Mouse (Mus musculus): ENCODE measurements around the gene Pygo1. TPM values are rescaled to one million over a fixed set of nuclear protein-coding genes. Genes with fewer than 3 reads are reported as not detected.
A peak's percentile ranks its signal among the peaks of the same experiment; 100 is the strongest.

Gene Pygo1
- polyA plus RNA-seq, 1 experiment, result 0.18 TPM

GRCm38 (mm10) chr9:72969874-72970273 lies 44.4 kb downstream of the Pygo1 start:
- Histone ChIP-seq H3K27me3 (ENCODE audit: control insufficient read depth, insufficient read depth, low read length) (no peaks in the 10 kb centered on the region), H3K36me3 (ENCODE audit: control insufficient read depth, insufficient read depth, low read length) (no peaks in the 10 kb centered on the region), H3K4me1 (ENCODE audit: control insufficient read depth, insufficient read depth, insufficient read length) (peaks cover 2% of the 10 kb centered on the region; the same call in 1 of the 2 replicates), H3K27ac (ENCODE audit: insufficient read depth, low read length) (no peak overlapping the region), H3K4me3 (ENCODE audit: extremely low read depth, insufficient read depth, insufficient read length) (no peak overlapping the region)
- no peak for TF ChIP-seq CTCF (IDR thresholded peaks at IDR 0.05; ENCODE audit: extremely low read depth, insufficient read depth, insufficient read length, insufficient replicate concordance)
- no peak for TF ChIP-seq POLR2A (IDR thresholded peaks at IDR 0.05; ENCODE audit: low read depth, low read length)
- 51% methylated on average over 7 of the region's 7 CpGs for WGBS
- DNase-seq (ENCODE audit: low read depth in 1 of 2, low spot score in 2 of 2), result peak in 1 of 2 experiments; percentile 60

DNA sequence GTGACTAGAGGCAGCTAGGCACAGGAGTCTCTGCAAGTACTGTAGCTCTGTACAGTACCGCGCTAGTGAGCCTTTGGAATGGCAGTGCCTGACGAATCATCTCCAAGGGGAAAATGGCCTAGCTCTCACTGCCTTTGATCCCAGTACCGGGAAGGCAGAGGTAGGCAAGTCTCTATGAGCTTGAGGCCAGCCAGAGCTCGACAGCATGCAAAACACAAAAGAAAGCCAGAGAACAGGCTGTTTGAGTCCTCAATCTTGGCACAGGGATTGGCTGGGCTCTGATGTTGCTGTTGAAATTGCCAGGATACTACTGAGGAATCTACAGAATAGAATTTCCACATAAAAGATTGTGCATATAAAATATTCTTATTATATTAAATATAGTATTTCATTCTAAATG lies 47.0 kb downstream of the Pygo1 start:
- DNase-seq (ENCODE audit: low read depth in 1 of 2, low spot score in 2 of 2), result no peak
- no peaks in the 10 kb centered on the region for H3K27me3 ChIP-seq (ENCODE audit: control insufficient read depth, insufficient read depth, low read length)
- WGBS, result 93% methylated on average over 5 of the region's 5 CpGs
- no peaks in the 10 kb centered on the region for H3K36me3 ChIP-seq (ENCODE audit: control insufficient read depth, insufficient read depth, low read length)
- TF ChIP-seq POLR2A (IDR thresholded peaks at IDR 0.05; ENCODE audit: low read depth, low read length) (no peak), CTCF (IDR thresholded peaks at IDR 0.05; ENCODE audit: extremely low read depth, insufficient read depth, insufficient read length, insufficient replicate concordance) (no peak)
- H3K27ac ChIP-seq (ENCODE audit: insufficient read depth, low read length), result no peak overlapping the region
- peaks cover 2% of the 10 kb centered on the region; the same call in 1 of the 2 replicates for H3K4me1 ChIP-seq (ENCODE audit: control insufficient read depth, insufficient read depth, insufficient read length)
- H3K4me3 ChIP-seq (ENCODE audit: extremely low read depth, insufficient read depth, insufficient read length), result no peak overlapping the region

- Histone ChIP-seq H3K27ac (ENCODE audit: insufficient read depth, low read length) (no peak overlapping the region), H3K4me3 (ENCODE audit: extremely low read depth, insufficient read depth, insufficient read length) (no peak overlapping the region), H3K4me1 (ENCODE audit: control insufficient read depth, insufficient read depth, insufficient read length) (peaks cover 2% of the 10 kb centered on the region; the same call in 1 of the 2 replicates), H3K36me3 (ENCODE audit: control insufficient read depth, insufficient read depth, low read length) (no peaks in the 10 kb centered on the region), H3K27me3 (ENCODE audit: control insufficient read depth, insufficient read depth, low read length) (no peaks in the 10 kb centered on the region)
- TF ChIP-seq CTCF (IDR thresholded peaks at IDR 0.05; ENCODE audit: extremely low read depth, insufficient read depth, insufficient read length, insufficient replicate concordance), result no peak
- TF ChIP-seq POLR2A (IDR thresholded peaks at IDR 0.05; ENCODE audit: low read depth, low read length), result no peak
- DNase-seq (ENCODE audit: low read depth in 1 of 2, low spot score in 2 of 2), result no peak
Observed at GRCm38 (mm10) chr9:72972984-72973383, 47.5 kb downstream of the Pygo1 start.

GRCm38 (mm10) chr9:72974734-72975133 lies 49.3 kb downstream of the Pygo1 start:
- WGBS, result 79% methylated on average over 5 of the region's 5 CpGs
- Histone ChIP-seq H3K36me3 (ENCODE audit: control insufficient read depth, insufficient read depth, low read length) (no peaks in the 10 kb centered on the region), H3K27me3 (ENCODE audit: control insufficient read depth, insufficient read depth, low read length) (no peaks in the 10 kb centered on the region), H3K4me3 (ENCODE audit: extremely low read depth, insufficient read depth, insufficient read length) (no peak overlapping the region), H3K27ac (ENCODE audit: insufficient read depth, low read length) (no peak overlapping the region), H3K4me1 (ENCODE audit: control insufficient read depth, insufficient read depth, insufficient read length) (no peaks in the 10 kb centered on the region)
- TF ChIP-seq POLR2A (IDR thresholded peaks at IDR 0.05; ENCODE audit: low read depth, low read length) (no peak), CTCF (IDR thresholded peaks at IDR 0.05; ENCODE audit: extremely low read depth, insufficient read depth, insufficient read length, insufficient replicate concordance) (no peak)
- no peak for DNase-seq (ENCODE audit: low read depth in 1 of 2, low spot score in 2 of 2)

DNA sequence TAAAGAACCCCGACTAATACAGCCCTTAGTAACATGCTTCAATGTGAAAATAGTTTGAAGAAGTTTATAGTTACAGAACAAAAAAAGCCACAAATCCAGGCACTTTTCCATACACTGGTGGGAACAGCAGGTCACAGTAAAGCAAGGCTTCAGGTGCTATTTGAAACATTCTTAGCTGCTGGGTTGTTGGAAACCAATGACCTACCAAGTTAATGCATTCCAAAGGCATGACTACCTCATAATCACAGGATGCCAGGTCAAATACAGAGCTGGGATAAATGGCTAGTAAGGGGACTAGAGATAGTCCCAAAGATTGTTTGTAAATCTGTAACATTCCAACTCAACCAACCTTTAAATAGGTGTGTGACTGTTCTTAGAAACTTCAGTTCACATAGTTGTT lies 49.8 kb downstream of the Pygo1 start:
- Histone ChIP-seq H3K4me3 (ENCODE audit: extremely low read depth, insufficient read depth, insufficient read length) (no peak overlapping the region), H3K27ac (ENCODE audit: insufficient read depth, low read length) (no peak overlapping the region), H3K36me3 (ENCODE audit: control insufficient read depth, insufficient read depth, low read length) (no peaks in the 10 kb centered on the region), H3K27me3 (ENCODE audit: control insufficient read depth, insufficient read depth, low read length) (no peaks in the 10 kb centered on the region), H3K4me1 (ENCODE audit: control insufficient read depth, insufficient read depth, insufficient read length) (no peaks in the 10 kb centered on the region)
- TF ChIP-seq POLR2A (IDR thresholded peaks at IDR 0.05; ENCODE audit: low read depth, low read length) (no peak), CTCF (IDR thresholded peaks at IDR 0.05; ENCODE audit: extremely low read depth, insufficient read depth, insufficient read length, insufficient replicate concordance) (no peak)
- no peak for DNase-seq (ENCODE audit: low read depth in 1 of 2, low spot score in 2 of 2)
- 92% methylated on average over 1 of the region's 1 CpGs for WGBS

GRCm38 (mm10) chr9:72983066-72983465 lies 57.6 kb downstream of the Pygo1 start:
- H3K36me3 ChIP-seq (ENCODE audit: control insufficient read depth, insufficient read depth, low read length), result no peaks in the 10 kb centered on the region
- H3K27ac ChIP-seq (ENCODE audit: insufficient read depth, low read length), result no peak overlapping the region
- no peak for TF ChIP-seq CTCF (IDR thresholded peaks at IDR 0.05; ENCODE audit: extremely low read depth, insufficient read depth, insufficient read length, insufficient replicate concordance)
- TF ChIP-seq POLR2A (IDR thresholded peaks at IDR 0.05; ENCODE audit: low read depth, low read length), result no peak
- H3K4me3 ChIP-seq (ENCODE audit: extremely low read depth, insufficient read depth, insufficient read length), result no peak overlapping the region
- no peaks in the 10 kb centered on the region for H3K27me3 ChIP-seq (ENCODE audit: control insufficient read depth, insufficient read depth, low read length)
- 72% methylated on average over 2 of the region's 2 CpGs for WGBS
- no peak for DNase-seq (ENCODE audit: low read depth in 1 of 2, low spot score in 2 of 2)
- H3K4me1 ChIP-seq (ENCODE audit: control insufficient read depth, insufficient read depth, insufficient read length), result no peaks in the 10 kb centered on the region; the same call in 1 of the 2 replicates

DNA sequence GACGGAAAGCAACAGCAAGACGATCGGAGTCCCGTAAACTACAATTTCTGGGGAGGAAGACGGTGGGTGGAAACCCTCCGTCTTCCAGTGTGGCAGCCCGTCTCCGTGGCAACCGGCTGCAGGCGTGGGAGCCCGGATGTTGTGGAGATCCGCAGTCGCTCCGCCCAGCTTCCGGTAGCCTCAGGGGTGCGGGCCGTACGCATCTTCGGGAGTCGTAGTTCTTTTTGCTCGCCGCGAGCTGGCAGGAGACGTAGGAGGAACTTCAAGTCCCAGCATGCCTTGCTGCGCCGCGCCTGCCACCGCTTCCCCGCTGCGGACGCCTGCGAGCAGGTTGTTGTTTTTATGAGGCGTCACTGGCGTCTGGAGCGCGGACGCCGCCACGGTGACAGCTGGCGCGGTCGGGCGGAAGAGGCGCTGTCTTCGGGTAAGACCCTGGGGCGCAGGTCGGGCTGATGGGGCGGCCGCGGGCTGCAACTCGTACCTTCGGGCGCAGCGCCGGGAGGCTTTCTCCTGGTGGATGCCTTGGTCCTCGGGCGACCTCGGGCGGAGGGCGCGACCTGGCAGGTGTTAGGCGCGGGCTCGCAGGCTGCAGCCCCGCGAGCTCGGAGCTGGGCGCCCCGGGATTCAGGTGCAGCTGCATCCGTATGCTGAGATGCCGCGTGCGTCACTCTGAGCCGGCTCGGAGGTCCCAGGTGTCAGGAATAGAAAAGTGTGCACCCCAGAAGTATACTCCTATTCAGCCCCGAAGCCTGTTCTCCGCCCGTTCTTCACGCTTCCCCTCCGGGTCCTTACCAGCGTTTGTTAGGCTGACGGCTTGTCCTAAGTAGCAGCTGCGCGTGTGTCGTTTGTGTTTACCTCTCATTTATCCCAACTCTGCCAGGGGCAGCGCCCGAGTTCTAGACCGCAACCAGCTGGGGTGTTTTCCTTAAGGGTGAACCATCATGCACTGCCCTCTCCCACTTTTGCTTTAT lies 60.1 kb downstream of the Pygo1 start, which contains the start of the genes Ccpg1os and Ccpg1:
Ccpg1os (minus strand) TSS at position 133 of the 971 bp plus-strand sequence.
Ccpg1 (plus strand) TSS at position 180 of the 971 bp plus-strand sequence.
- under 1% methylated on average over 87 of the region's 88 CpGs for WGBS
- Histone ChIP-seq H3K36me3 (ENCODE audit: control insufficient read depth, insufficient read depth, low read length) (no peaks in the 10 kb centered on the region), H3K4me3 (ENCODE audit: extremely low read depth, insufficient read depth, insufficient read length) (peak within 1 kb of the TSS; percentile 81), H3K27me3 (ENCODE audit: control insufficient read depth, insufficient read depth, low read length) (no peaks in the 10 kb centered on the region), H3K27ac (ENCODE audit: insufficient read depth, low read length) (peak within 1 kb of the TSS; percentile 89), H3K4me1 (ENCODE audit: control insufficient read depth, insufficient read depth, insufficient read length) (no peaks in the 10 kb centered on the region; the same call in 1 of the 2 replicates)
- TF ChIP-seq CTCF (IDR thresholded peaks at IDR 0.05; ENCODE audit: extremely low read depth, insufficient read depth, insufficient read length, insufficient replicate concordance) (no peak), POLR2A (IDR thresholded peaks at IDR 0.05; ENCODE audit: low read depth, low read length) (peak; percentile 38)
- DNase-seq (ENCODE audit: low read depth in 1 of 2, low spot score in 2 of 2), result peak; percentile 95

Data from spleen, adult 2 months (tissue).